Mouse (Mus musculus): Measurements from ENCODE around the gene Lrrc27.

DNA sequence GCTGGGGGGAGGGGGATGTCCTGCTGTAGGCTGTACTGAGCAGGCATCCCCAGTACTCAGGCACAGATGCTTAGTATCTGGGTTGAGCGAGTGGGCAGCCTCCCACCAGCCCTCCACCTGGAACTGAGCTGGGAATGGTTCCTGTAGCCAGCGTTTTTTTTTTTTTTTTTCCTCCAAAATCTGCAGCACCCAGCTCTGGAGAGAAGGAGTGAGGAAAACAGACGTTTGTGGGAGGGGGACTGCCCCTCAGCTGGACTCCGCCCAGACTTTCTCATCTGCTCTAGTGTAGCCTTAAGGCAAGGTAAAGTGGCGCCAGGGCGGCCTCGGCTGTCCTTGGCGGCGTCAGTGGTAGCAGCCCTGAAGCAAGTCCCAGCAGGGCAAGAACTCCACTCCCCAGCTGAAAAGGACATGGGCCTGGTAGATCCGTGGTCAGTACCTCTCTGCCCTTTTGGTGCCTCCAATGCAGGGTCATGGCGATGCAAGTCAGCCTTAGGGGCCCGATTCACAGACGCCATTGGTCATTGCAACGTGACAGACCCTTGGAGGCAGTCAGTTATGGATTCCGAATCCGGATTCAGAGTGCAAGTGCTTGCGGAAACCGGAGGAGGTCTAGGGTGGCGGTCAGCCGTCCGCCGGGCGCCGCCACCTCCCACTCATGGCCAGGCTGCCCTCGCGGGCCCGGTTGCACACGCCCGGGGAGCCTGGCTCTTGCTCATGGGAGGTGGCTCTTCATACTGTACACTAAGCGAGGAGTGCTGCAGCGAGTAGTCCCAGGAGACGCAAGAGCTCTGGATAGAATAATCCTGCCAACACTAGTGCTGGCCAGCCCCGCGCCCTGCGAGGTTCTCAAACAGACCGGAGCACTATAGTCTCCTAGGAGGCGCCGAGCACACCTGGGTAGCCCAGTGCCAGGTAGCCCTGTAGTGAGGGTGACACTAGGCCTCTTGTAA lies 34.4 kb downstream of the Lrrc27 start:
- no peak for TF ChIP-seq CTCF (IDR thresholded peaks at IDR 0.05; ENCODE audit: control insufficient read depth, insufficient read depth, insufficient replicate concordance, low read depth, low read length)
- no peak; the same call in 1 of the 2 replicates for TF ChIP-seq POLR2A (IDR thresholded peaks at IDR 0.05; ENCODE audit: control insufficient read depth, low read depth, low read length)
